Mouse (Mus musculus) liver, adult (tissue): ENCODE data around the gene Lrrc46.

Experiments
- GATA4 ChIP-seq: IDR thresholded peaks from 2 replicates; pipeline ENCODE4 v1.6.1; 2014; ENCODE audit warnings: mild to moderate bottlenecking, low read length; ENCODE audit not compliant: insufficient replicate concordance

The Lrrc46 gene

DNA sequence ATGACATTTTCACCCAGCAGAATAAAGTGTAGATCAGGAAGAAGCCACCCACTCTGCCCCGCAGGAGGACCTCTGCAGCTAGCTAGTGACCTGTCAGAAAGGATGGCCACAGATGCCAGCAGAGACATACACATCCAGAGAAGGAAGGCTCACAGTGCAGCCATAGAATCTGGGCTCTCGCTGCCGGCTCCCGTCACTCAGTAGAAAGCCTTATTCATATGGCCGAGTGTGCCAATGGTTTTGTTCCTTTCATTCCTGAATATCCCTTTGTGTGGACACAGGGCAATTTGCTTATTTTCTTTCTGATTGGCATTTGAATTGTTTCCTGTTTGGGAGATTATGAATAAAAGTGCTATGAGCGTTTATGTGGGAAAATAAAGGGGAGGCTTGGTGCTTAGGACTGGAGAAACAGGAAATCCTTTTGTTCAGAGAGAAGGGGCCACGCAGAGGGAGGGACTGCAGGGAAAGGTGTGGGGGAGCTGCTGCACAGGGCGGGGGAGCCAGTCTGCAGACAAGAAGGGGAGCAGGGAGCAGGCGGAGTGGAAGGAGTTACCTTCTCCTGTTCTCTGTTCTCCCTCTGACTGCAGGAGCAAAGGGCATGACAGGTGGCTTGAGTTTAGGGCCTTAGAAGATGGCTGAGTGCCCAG lies 22.2 kb upstream of the Lrrc46 start:
- no peak for TF ChIP-seq GATA4

- no peak for TF ChIP-seq GATA4
Observed at GRCm38 (mm10) chr11:97052219-97052646, 11.0 kb upstream of the Lrrc46 start.

- no peak for TF ChIP-seq GATA4
Observed at GRCm38 (mm10) chr11:97050944-97051586, 9.9 kb upstream of the Lrrc46 start.

GRCm38 (mm10) chr11:97050216-97050943 lies 9.2 kb upstream of the Lrrc46 start, which contains the start of gene Osbpl7:
Gene Osbpl7 (plus strand): TSS chr11:97050628.
- no peak for TF ChIP-seq GATA4

- no peak for TF ChIP-seq GATA4
Observed at GRCm38 (mm10) chr11:97049492-97050085, 8.4 kb upstream of the Lrrc46 start.

DNA sequence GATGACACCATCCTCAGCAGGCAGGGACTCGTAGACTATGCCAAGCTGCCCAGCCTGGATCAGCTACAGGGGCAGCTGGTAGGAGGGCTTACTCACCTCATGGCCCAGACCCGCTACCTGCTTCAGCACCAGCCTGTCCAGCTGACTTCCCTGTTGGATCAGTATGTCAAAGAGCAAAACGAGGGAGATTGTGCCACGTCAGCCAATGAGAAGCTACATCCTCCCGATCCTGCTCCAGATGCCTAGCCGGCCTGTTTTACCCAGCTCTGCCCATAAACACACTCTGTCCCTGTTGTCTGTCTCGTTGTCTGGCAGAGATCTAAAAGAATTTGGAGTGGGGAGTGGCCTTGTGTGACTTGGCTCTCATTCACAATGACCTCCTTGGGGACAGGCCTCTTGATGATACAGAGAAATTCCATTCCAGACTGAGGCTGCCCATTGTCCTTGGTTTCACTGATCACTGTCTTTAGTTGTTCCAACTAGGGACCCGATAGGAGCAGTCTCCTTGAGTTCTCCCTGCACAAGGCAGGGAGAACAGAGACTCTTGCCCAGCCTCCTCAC lies 7.0 kb upstream of the Lrrc46 start:
- no peak for TF ChIP-seq GATA4

DNA sequence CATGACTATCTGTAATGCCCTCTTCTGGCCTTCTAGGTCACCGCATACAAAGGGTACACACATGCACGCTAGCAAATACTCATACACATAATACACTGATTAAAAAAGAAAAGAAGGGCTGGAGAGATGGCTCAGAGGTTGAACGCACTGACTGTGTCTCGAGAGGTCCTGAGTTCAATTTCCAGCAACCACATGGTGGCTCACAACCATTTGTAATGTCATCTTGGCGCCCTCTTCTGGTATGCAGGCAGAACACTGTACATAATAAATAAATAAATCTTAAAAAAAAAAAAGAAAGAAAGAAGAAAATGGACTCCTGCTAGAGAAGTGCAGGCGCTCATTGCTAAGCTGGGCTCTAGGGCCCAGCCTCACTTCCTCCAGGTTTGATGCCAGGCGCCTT lies 4.7 kb upstream of the Lrrc46 start:
- no peak for TF ChIP-seq GATA4

DNA sequence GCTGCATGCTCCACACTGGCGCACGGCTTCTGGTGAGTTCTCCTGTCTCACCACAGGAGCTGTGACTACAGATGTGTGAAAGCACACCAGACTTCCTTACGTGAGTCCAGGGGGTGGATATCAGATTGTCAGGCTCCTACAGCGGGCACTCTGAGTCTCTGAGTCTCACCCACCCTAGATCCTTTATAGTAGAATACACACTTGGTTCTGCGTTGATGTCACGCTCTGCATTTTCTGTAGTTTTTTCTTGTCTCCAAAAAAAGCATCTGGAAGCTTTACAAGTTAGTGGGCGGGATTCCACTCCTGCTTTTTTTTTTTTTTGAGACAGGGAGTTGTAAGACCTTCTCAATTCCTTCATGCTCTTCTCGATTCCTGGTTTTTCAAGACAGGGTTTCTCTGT lies 3.7 kb upstream of the Lrrc46 start:
- TF ChIP-seq GATA4: no peak

DNA sequence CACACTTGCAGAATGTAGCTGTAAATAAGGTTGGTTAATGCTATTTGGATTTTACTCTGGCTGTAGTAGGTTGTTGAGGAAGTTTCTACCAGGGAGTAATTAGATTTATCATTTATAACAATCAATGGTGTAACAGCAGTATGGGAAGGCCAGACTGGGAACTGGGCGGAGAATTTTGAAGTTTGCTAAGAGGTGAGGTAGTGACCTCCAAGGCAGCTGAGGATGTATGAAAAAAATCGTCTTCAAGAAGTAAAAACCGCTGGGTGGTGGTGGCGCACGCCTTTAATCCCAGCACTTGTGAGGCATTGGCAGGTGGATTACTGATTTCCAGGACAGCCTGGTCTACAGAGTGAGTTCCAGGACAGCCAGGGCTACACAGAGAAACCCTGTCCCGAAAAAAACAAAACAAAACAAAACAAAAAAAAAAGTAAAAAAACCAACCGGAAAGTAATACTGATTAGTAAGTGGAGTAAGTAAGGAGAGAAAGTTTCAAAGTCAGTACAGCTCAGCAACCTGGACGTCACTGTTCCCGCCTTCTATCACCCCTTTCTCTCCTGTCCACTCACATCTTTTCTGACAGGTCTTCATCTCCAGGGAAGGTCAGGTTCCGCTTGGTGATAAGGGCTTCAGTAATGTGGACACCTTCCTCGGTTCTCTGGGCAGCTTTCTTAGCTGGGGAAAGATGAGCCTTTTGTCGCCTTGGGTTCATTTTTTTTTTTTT lies 746 bp downstream of the Lrrc46 start:
- no peak for TF ChIP-seq GATA4

GRCm38 (mm10) chr11:97038881-97039280 lies 2.3 kb downstream of the Lrrc46 start:
- TF ChIP-seq GATA4: no peak

GRCm38 (mm10) chr11:97036141-97036540 lies 5.1 kb downstream of the Lrrc46 start:
- no peak for TF ChIP-seq GATA4

DNA sequence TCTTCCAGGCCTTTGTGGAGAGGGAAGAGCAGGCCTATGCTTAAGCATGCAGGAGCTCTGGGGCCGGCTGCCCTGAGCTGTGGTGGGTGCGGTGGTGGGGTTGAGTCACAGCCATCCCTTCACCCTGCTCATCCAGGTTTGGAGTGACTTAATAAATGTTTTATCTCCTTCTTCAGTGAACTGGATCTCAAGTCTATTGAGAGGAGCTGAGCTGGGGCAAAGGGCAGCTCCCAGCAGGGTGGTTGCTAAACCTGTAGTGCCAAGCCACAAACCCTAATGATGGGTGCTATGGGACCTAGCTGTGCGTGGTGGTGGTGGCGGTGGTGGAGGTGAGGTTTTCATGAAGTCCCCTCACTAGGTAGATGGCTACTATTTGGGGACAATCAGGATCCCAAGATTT lies 7.4 kb downstream of the Lrrc46 start:
- TF ChIP-seq GATA4: no peak

GRCm38 (mm10) chr11:97032499-97032898 lies 8.7 kb downstream of the Lrrc46 start:
- no peak for TF ChIP-seq GATA4

DNA sequence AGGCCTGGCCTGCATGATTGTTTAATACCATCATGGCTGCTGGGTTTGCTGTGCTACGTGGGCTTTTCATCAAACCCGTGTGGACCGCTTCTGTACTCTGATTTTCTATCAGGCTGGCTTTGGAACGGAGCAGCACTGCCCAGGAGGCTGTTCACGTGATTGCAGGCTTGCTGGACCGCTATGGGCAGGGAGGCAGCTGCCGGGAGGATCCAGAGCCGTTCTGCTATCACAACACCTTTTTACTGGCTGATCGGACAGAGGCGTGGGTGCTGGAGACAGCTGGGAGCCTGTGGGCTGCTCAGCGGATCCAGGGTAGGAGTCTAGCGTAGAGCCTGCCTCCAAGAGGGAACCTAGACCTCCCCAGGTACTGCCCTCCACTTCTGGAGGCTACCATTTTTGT lies 9.2 kb downstream of the Lrrc46 start:
- TF ChIP-seq GATA4: no peak

DNA sequence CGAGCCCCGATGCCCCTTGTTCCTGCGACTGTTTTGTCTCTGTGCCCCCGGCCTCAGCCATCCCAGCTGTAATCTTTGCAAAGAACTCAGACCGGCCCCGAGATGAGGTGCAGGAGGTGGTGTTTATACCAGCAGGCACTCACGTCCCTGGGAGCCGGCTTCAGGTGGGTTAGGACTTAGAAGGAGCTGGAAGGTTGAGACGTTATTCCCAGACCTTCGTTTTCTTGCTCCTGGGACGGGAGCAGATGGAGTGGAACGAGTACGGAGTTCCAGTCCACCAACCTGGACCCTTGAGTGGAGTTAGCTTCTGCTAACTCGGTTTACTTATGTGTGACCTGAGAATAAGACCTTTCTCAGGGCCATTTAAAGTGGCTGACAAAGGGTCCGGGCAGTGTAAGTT lies 10.8 kb downstream of the Lrrc46 start:
- no peak for TF ChIP-seq GATA4
